Mouse (Mus musculus) thymus, postnatal 36 days (tissue): Measurements from ENCODE around the gene Aff3.

Experiments used
- DNase-seq, 2 experiments: peaks; one replicate each; pipeline ENCODE4 v3.0.0; 2022; ENCODE audit warnings: mixed read lengths in 2 of 2

Gene Aff3

GRCm38 (mm10) chr1:38657606-38658005, 7.1 kb downstream of the Aff3 start:
- DNase-seq: peak; percentile 72 to 82

GRCm38 (mm10) chr1:38654981-38655540, 9.7 kb downstream of the Aff3 start:
- DNase-seq: no peak

GRCm38 (mm10) chr1:38650031-38650430, 14.7 kb downstream of the Aff3 start:
- DNase-seq: no peak

DNA sequence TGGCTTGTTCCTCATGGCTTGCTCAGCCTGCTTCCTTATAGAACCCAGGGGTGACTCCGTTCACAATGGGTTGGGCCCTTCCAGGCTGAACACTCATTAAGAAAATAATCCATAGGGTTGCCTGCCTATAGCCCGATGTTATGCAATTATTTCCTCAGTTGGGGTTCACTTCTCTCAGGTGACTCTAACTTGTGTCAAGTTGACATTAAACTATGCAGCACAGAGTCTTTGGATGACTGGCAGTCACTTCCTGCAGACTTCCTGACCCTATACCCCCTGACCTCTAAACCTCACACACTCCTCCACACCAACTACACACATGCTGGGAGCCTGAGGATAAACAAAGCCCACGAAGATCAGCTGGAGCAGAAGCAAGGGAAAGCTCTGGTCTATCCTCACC, 15.6 kb downstream of the Aff3 start:
- no peak for DNase-seq

DNA sequence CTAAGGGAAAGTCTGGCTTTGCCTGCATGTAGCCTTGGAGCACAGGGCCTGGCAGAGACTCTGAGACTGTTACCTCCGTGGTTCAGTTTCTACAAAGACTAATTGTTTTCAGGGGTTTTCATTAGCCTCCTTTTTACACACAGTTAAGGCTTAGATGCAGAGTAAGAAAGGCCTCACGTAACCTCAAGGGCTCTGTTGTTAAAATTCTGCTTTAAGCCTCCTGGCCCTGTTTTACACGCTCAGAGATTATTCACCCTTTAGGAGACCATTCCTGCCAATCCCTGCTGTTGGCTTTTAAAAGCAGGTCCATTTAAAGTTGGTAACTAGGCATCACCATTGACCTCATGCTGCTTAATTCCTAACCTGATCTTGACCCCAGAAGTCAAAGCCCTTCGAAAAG, 22.5 kb downstream of the Aff3 start:
- no peak for DNase-seq

DNA sequence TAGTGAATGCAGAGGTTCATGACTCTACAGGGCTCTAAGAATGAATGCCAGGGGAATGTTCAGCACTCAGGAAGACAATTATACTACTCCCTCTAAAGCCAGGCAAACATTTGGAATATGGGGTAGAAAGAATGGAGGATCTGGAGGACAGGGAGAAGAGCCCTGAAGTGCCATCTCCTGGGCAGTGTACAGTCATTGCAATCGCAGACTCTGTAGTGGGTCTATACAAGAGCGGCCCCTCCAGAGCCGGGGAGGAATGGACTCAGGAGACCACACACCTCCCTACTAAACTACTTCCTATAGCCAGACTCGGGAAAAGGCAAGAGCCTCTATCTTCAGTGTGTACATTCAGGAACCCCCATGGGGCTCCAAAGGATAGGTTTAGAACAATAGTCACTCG, 25.1 kb downstream of the Aff3 start:
- DNase-seq: no peak

DNA sequence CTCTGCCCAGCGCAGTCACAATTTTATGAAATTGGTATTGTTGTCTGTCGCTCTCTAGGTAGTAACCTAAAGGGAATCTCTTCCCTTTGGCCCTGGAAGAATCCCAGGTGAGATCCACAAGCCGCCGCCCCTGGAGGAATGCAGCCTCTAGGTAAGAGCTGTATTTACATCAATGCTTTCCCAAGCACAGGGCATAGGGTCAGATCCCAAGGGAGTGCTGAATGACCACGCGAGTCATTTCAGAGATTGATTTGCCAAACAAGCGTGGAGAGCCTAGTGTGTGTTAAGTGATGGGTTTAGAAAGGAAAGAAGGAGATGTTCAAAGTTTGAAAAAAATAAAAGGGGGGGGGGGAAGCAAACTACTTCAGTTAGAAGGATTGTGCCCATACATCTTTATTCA, 29.2 kb downstream of the Aff3 start:
- no peak for DNase-seq

GRCm38 (mm10) chr1:38634081-38634480, 30.7 kb downstream of the Aff3 start:
- DNase-seq: no peak

DNA sequence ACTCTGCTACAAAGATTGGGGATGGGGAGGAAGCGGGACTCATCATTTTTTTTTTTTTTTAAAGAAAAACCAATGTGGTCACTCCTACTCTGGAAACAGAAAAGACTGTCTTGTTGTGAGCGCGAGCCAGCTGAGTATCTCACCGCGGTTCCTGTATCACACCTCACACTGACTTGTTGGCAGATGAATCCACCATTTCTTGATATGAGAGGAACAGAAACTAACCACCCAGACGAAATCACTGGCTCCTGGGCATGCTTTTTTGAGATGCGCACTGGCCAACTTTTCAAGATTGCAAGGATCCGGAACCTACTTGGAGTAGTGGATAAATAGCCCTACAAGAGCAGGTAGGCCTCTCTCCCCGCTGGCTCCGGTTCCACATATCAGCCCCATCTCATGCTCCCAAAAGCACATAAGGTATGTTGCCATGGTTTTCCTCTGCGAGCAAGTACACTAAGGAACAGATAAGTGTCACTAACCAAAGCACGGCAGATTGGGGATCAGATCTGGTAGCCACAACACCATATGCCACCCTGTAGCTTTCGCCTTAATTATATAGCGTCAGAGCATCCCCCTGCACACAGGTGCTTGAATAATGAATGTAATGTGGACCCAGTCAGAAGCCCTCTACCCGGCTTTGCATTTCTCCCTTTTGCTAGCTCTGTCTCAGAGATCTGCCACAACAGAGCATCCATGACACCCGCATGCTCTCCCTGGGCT, 32.1 kb downstream of the Aff3 start:
- DNase-seq: no peak

DNA sequence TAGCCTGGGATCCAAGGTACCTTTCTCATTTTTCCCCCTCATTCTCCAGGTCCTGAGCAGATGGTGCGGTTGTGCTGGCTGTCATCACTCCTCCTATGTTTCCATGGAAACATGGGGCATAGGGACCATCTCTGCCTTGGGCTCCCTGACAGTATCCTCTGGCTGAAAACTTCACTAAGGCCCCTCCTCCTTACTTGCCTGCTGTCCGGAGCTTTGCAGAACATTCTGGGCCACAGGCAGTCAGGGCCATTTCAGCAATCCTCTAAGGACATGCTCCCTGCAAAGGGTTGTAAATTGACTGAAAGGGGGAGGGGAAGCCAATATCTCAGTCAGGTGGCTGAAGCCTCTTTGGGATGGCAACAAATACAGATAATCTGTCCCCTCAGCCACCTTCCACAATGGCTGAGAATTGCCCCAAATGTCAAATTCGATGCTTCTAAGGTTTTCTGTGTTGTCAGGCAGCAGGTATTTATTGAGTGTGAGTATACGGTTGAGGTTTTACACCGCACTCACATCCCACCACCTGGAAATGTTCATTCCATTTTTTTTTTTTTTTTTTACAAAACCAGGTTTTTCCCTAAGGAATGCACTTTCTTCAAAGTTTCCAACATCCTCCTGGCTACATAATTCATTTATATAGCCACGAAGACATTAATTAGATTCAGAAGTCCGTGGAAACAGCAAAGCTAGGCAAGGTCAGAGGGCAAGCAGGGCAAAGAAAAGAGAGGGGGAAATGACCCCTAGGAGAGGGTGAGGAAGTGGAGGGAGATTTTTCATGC, 33.1 kb downstream of the Aff3 start:
- DNase-seq: no peak

- DNase-seq: no peak
These were observed 35.7 kb downstream of the Aff3 start for GRCm38 (mm10) chr1:38628901-38629585.

DNA sequence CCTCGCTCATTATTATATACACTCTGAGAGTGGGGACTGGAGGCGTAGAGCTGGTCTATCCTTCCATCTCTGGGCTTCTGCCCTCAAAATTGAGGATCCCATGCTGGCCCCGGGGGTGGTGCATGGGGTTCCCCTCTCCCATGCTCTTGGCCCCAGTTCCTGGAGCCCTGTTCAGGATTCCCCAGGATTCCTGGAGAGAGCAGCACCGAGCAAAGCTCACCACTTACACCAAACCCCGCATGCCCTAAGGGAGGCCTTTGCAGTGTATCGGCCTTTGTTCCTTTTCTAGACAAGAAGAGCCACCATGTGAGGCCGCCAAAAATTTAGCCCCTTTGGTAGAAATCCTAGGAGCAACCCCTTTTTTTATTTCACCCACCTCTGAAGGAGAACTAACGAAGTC, 36.3 kb downstream of the Aff3 start:
- DNase-seq: no peak

GRCm38 (mm10) chr1:38627683-38628361, 36.9 kb downstream of the Aff3 start:
- DNase-seq: peak in 1 of 2 experiments; percentile 21

- peak; percentile 39 to 55 for DNase-seq
These were observed 37.8 kb downstream of the Aff3 start for GRCm38 (mm10) chr1:38626739-38627661.

DNA sequence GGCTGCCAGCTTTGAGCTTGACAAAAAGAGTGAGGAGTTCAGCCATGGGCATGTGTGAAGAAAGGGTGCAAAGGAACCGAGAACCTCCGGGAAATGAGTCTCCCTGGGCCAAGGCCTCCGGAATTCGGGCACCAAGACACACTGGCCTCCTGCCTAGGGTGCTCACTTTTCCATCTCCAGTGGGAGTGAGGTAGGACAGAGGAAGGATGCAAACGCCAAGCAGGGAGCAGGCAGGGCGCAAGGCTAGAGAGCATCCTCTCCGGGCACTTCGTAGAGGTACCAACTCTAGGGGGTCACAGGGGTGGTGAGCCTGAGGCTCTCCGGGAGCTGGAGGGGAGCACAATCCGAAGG, 38.4 kb downstream of the Aff3 start:
- no peak for DNase-seq

- DNase-seq: no peak
These were observed 42.9 kb downstream of the Aff3 start for GRCm38 (mm10) chr1:38621840-38622239.

DNA sequence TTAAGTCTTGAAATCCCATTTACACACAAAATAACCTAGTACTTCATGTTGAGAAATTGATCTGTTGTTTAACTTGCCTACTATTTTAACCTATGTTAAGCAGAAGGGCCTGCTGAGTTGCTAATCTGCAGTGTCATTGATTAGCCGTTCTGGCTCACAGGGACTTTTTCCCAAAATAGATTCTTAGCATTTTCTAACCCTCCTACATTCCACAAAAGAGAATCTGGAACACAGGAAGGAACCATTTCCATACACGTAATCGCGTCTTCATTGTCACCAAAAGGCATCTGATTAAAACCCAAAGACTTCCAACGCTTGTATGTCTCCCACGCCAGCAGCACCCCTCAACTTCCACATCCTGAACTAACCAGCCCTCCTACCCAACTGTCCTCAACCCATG, 44.4 kb downstream of the Aff3 start:
- no peak for DNase-seq

- DNase-seq: no peak
These were observed 58.0 kb downstream of the Aff3 start for GRCm38 (mm10) chr1:38606741-38607140.

DNA sequence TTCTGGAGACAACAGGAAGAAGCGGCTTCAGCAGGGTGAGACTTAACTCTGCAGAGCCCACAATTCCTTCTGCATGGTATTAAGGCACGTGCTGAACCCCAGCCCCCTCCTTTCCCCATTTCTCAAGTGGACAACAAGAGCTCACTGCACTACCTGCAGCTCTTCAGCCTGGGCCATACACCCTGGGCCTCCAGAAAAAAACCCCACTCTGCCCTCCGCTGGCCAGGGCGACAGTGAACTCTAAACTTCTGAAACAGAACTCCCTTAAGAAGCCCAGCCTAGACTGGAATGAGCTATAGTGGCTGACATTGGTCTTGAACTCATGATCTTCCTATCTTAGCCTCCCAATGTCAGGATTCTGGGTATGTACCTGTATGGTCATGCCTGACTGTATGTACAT, 59.3 kb downstream of the Aff3 start:
- DNase-seq: no peak

GRCm38 (mm10) chr1:38604611-38605010, 60.1 kb downstream of the Aff3 start:
- DNase-seq: no peak

DNA sequence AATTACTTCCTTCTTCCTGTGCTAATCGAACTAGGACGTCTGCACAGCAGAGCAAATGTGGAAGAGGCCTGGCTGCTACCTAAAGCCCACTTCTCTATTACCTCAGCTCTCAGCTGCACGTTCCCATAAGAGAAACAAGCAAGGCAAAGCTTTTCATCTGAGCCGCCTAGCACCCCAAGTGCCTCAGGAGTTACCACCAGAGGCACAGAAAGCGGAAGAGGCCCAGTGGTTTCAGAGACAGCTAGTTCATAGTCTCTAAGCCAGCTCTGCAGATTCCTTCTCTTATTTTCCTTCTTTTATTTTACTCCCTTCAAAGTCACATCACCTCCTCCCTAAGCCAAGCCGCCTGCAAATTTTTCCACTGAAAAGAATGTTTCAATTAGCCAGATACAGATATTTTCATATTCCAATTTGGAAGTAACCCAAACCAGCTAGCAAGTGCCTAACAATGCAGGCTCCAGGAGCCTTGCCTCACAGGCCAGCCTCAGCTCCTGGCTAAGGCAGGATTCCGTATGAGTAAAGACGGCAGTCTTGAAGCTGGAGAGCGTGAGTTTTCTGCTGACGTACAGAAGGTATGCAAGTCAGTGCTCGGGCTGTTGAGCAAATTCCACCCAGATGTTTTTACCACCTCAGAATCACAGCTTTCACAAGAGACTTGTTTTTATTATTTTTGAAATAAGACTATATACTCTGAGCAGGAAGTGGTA, 62.8 kb downstream of the Aff3 start:
- DNase-seq: peak; percentile 16 to 37
